Mouse (Mus musculus) G1E (cell line): ENCODE results near the gene Kbtbd12.

Experiments used
- CTCF ChIP-seq: IDR thresholded peaks from 2 replicates; pipeline ENCODE4 v1.5.1; 2012; ENCODE audit warnings: low read depth, low read length, inconsistent platforms, mixed read lengths
- GATA1 ChIP-seq: IDR thresholded peaks from 2 replicates; pipeline ENCODE4 v1.6.1; 2012; ENCODE audit warnings: borderline replicate concordance, low read length, inconsistent platforms, mixed read lengths
- TAL1 ChIP-seq: conservative IDR thresholded peaks from 2 replicates; pipeline ENCODE4 v1.6.1; 2012; ENCODE audit warnings: low read depth, low read length, inconsistent platforms, mixed read lengths

DNA sequence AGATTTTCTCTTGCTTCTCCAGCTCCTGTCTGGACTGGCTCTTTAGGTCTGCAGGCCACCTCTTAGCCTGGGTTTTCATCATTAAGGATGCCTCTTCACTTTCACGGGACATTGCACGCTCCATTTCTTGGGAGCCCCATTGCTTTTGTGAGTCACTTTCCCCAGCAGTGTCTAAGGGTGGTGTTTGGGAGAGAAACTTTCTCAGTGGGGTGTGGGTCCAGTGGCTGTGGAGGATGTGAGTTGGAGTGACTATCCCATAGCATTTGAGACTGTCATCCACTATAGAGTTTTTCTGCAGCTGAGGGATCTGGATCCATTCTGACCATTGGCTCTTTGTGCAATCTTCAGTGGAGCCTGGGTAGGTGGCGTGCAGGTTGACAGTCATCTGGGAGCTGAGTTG lies 114.3 kb downstream of the Kbtbd12 start:
- TF ChIP-seq TAL1 (no peak), CTCF (no peak), GATA1 (no peak)
